Mouse (Mus musculus): ENCODE measurements around the gene Epb41.

- TF ChIP-seq POLR2A (IDR thresholded peaks at IDR 0.05; ENCODE audit: low read depth, low read length) (no peak), CTCF (IDR thresholded peaks at IDR 0.05; ENCODE audit: borderline replicate concordance, insufficient read depth, low read length) (peak; percentile 76)
These were observed 158.7 kb downstream of the Epb41 start for GRCm38 (mm10) chr4:131916425-131916824.

All from embryonic fibroblast, embryonic 13.5 days (primary cell).